Mouse (Mus musculus): ENCODE measurements around the gene Tsga10ip. TPM values are rescaled to one million over a fixed set of nuclear protein-coding genes. Genes with fewer than 3 reads are reported as not detected.
A peak's percentile ranks its signal among the peaks of the same experiment; 100 is the strongest.

Gene Tsga10ip
- polyA plus RNA-seq, 1 experiment: 2.6 TPM

- Histone ChIP-seq H3K9me3 (no peaks in the 10 kb centered on the region), H3K27me3 (replicated peaks) (no peaks in the 10 kb centered on the region), H3K36me3 (replicated peaks; ENCODE audit: low read length) (no peaks in the 10 kb centered on the region), H3K4me1 (peaks cover 26% of the 10 kb centered on the region), H3K4me3 (replicated peaks) (no peak overlapping the region)
- TF ChIP-seq FLI1 (IDR thresholded peaks at IDR 0.05; ENCODE audit: low read length): no peak
- TF ChIP-seq GATA1 (IDR thresholded peaks at IDR 0.05; ENCODE audit: borderline replicate concordance, low read length): no peak
Observed at GRCm38 (mm10) chr19:5395371-5395770, 7.0 kb downstream of the Tsga10ip start.

- Histone ChIP-seq H3K4me1 (peaks cover 32% of the 10 kb centered on the region), H3K36me3 (replicated peaks; ENCODE audit: low read length) (no peaks in the 10 kb centered on the region), H3K9me3 (no peaks in the 10 kb centered on the region)
Observed at GRCm38 (mm10) chr19:5394168-5394567, 8.2 kb downstream of the Tsga10ip start.

GRCm38 (mm10) chr19:5392892-5393291 lies 9.4 kb downstream of the Tsga10ip start:
- Histone ChIP-seq H3K27me3 (replicated peaks) (no peaks in the 10 kb centered on the region), H3K4me3 (replicated peaks) (no peak overlapping the region), H3K4me1 (peaks cover 33% of the 10 kb centered on the region), H3K36me3 (replicated peaks; ENCODE audit: low read length) (no peaks in the 10 kb centered on the region), H3K9me3 (no peaks in the 10 kb centered on the region)
- no peak for TF ChIP-seq GATA1 (IDR thresholded peaks at IDR 0.05; ENCODE audit: borderline replicate concordance, low read length)
- TF ChIP-seq FLI1 (IDR thresholded peaks at IDR 0.05; ENCODE audit: low read length): no peak

More at GRCm38 (mm10) chr19:5394168-5394567, 8.2 kb downstream of the Tsga10ip start:
- no peak overlapping the region for H3K4me3 ChIP-seq (replicated peaks)
- TF ChIP-seq FLI1 (IDR thresholded peaks at IDR 0.05; ENCODE audit: low read length) (no peak), GATA1 (IDR thresholded peaks at IDR 0.05; ENCODE audit: borderline replicate concordance, low read length) (no peak)
- no peaks in the 10 kb centered on the region for H3K27me3 ChIP-seq (replicated peaks)

- no peaks in the 10 kb centered on the region for H3K9me3 ChIP-seq
- H3K27me3 ChIP-seq (replicated peaks): no peaks in the 10 kb centered on the region
- TF ChIP-seq GATA1 (IDR thresholded peaks at IDR 0.05; ENCODE audit: borderline replicate concordance, low read length) (no peak), FLI1 (IDR thresholded peaks at IDR 0.05; ENCODE audit: low read length) (no peak)
- H3K4me3 ChIP-seq (replicated peaks): peak overlapping the region; percentile 92
- H3K4me1 ChIP-seq: peaks cover 55% of the 10 kb centered on the region
- peaks cover 13% of the 10 kb centered on the region for H3K36me3 ChIP-seq (replicated peaks; ENCODE audit: low read length)
Observed at GRCm38 (mm10) chr19:5390416-5390815, 11.9 kb downstream of the Tsga10ip start.

GRCm38 (mm10) chr19:5389647-5390046 lies 12.7 kb downstream of the Tsga10ip start:
- Histone ChIP-seq H3K27me3 (replicated peaks) (no peaks in the 10 kb centered on the region), H3K36me3 (replicated peaks; ENCODE audit: low read length) (peaks cover 21% of the 10 kb centered on the region), H3K4me1 (peaks cover 49% of the 10 kb centered on the region), H3K4me3 (replicated peaks) (peak overlapping the region; percentile 92), H3K9me3 (no peaks in the 10 kb centered on the region)
- TF ChIP-seq FLI1 (IDR thresholded peaks at IDR 0.05; ENCODE audit: low read length) (no peak), GATA1 (IDR thresholded peaks at IDR 0.05; ENCODE audit: borderline replicate concordance, low read length) (no peak)

- peak within 1 kb of the TSS; percentile 92 for H3K4me3 ChIP-seq (replicated peaks)
- peaks cover 49% of the 10 kb centered on the region for H3K4me1 ChIP-seq
- no peaks in the 10 kb centered on the region for H3K9me3 ChIP-seq
- H3K36me3 ChIP-seq (replicated peaks; ENCODE audit: low read length): peaks cover 30% of the 10 kb centered on the region
- no peak for TF ChIP-seq GATA1 (IDR thresholded peaks at IDR 0.05; ENCODE audit: borderline replicate concordance, low read length)
- peak; percentile 84; the same call in 1 of the 2 replicates for TF ChIP-seq FLI1 (IDR thresholded peaks at IDR 0.05; ENCODE audit: low read length)
- no peaks in the 10 kb centered on the region for H3K27me3 ChIP-seq (replicated peaks)
Observed at GRCm38 (mm10) chr19:5388588-5389242, 13.6 kb downstream of the Tsga10ip start, which contains the start of gene Sart1. Gene Sart1, minus strand, starts transcription at chr19:5388703.

GRCm38 (mm10) chr19:5388011-5388441 lies 14.3 kb downstream of the Tsga10ip start:
- Histone ChIP-seq H3K4me1 (peaks cover 49% of the 10 kb centered on the region), H3K4me3 (replicated peaks) (peak overlapping the region; percentile 92), H3K27me3 (replicated peaks) (no peaks in the 10 kb centered on the region), H3K36me3 (replicated peaks; ENCODE audit: low read length) (peaks cover 37% of the 10 kb centered on the region), H3K9me3 (no peaks in the 10 kb centered on the region)
- TF ChIP-seq GATA1 (IDR thresholded peaks at IDR 0.05; ENCODE audit: borderline replicate concordance, low read length): no peak
- no peak for TF ChIP-seq FLI1 (IDR thresholded peaks at IDR 0.05; ENCODE audit: low read length)

GRCm38 (mm10) chr19:5384715-5385114 lies 17.6 kb downstream of the Tsga10ip start:
- no peak for TF ChIP-seq FLI1 (IDR thresholded peaks at IDR 0.05; ENCODE audit: low read length)
- TF ChIP-seq GATA1 (IDR thresholded peaks at IDR 0.05; ENCODE audit: borderline replicate concordance, low read length): no peak
- Histone ChIP-seq H3K27me3 (replicated peaks) (no peaks in the 10 kb centered on the region), H3K36me3 (replicated peaks; ENCODE audit: low read length) (peaks cover 70% of the 10 kb centered on the region), H3K4me3 (replicated peaks) (no peak overlapping the region), H3K4me1 (peaks cover 31% of the 10 kb centered on the region), H3K9me3 (no peaks in the 10 kb centered on the region)

GRCm38 (mm10) chr19:5383326-5383725 lies 19.0 kb downstream of the Tsga10ip start:
- Histone ChIP-seq H3K4me3 (replicated peaks) (no peak overlapping the region), H3K27me3 (replicated peaks) (no peaks in the 10 kb centered on the region), H3K9me3 (no peaks in the 10 kb centered on the region), H3K36me3 (replicated peaks; ENCODE audit: low read length) (peaks cover 84% of the 10 kb centered on the region), H3K4me1 (peaks cover 26% of the 10 kb centered on the region)
- TF ChIP-seq FLI1 (IDR thresholded peaks at IDR 0.05; ENCODE audit: low read length) (no peak), GATA1 (IDR thresholded peaks at IDR 0.05; ENCODE audit: borderline replicate concordance, low read length) (no peak)

- TF ChIP-seq GATA1 (IDR thresholded peaks at IDR 0.05; ENCODE audit: borderline replicate concordance, low read length) (no peak), FLI1 (IDR thresholded peaks at IDR 0.05; ENCODE audit: low read length) (no peak)
- Histone ChIP-seq H3K27me3 (replicated peaks) (no peaks in the 10 kb centered on the region), H3K9me3 (peaks cover 8% of the 10 kb centered on the region), H3K36me3 (replicated peaks; ENCODE audit: low read length) (peaks cover 94% of the 10 kb centered on the region), H3K4me3 (replicated peaks) (no peak overlapping the region), H3K4me1 (no peaks in the 10 kb centered on the region)
Observed at GRCm38 (mm10) chr19:5377446-5377845, 24.9 kb downstream of the Tsga10ip start.
